Mouse (Mus musculus): ENCODE measurements around the gene Thegl.
A peak's percentile ranks its signal among the peaks of the same experiment; 100 is the strongest.
"Not testable (repeated sequence)": the region's sequence is repeated elsewhere in the genome, so short reads cannot be mapped to it uniquely, and the experiment has no call there.

Thegl gene

DNA sequence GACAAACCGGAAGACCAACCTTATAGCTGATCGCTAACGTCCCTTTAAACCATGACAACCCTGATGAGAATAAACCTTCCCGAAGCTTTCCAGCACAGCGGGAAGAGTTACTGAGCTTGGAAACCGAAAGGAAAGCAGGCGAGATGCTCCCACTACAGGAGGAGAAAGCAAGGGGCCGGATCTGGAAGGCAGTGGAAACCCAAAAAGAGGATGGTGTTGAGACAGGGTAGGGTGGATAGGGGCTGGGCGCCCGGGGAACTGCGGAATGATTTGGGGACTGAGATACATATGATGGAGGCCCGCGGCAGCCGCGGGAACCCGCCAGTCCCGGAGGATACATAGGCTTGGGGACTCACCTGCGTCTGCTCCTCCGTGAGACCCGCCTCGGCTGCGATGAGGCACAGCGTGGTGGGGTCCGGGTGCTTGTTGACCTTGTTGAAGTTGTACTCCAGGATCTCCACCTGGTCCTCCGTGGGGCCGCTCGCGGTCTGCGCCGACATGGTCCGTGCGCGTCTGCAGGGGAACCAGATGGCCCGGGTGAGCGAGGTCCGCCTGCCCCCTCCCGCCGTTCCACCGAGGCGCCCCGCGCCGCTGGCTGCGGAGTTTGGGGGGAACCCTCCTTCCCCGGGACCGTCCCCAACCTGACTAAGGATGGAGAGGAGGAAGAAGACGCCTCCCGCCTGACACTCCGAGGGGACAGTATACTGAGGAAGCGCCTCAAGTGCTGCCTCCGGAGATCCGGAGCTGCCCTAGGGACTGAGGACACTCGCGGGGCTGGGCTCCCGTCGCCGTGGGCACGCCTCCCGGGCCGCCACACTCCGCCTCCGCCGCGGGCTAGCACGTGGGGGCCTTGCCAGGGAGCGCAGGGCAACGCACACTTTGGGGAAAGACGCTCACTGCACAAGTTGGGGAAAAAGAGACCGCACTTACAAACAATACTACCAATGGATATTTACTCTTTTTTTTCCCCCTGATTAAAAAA, 79.0 kb downstream of the Thegl start:
- DNase-seq (ENCODE audit: low spot score), result peak; percentile 29

GRCm38 (mm10) chr5:77096194-77096593, 80.4 kb downstream of the Thegl start:
- not testable (repeated sequence) for DNase-seq (ENCODE audit: low spot score)

DNA sequence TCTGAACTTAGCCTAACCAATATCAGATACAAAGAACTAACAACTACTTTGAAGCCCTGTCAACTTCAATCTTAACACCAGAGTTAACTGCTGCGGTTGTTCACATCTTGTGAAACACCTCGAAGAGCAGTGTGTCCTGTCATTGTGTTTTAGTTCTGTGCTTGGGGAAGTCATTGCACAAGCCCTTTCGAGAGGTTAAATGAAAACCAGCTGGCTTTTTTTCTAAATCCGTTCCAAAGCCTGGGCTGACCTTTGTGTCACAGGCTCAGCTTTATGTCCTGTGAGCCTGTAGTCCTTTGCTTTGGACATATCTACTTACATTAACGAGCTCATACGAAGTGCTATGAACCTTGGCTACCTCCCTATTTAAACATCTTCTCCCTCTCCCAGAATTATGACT, 81.9 kb downstream of the Thegl start:
- DNase-seq (ENCODE audit: low spot score), result no peak

DNA sequence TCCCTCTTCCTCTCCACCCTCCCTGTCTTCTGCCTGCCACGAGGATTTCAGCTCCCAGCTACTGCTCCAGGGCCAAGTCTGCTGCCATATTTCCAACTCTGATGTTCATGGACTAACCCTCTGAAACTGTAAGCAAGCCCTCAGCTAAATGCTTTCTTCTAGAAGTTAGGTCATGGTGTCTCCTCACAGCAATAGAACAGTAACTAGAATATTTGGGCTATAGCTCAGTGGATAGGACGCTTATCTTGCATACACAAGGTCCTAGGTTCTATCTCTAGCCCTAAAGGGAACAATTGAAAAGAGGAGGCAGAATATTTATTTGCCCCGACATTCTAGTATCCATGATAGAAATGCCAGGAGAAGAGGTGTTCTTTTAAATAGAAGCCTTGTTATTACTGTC, 83.1 kb downstream of the Thegl start:
- no peak for DNase-seq (ENCODE audit: low spot score)

- no peak for DNase-seq (ENCODE audit: low spot score)
These were observed 83.6 kb downstream of the Thegl start for GRCm38 (mm10) chr5:77099317-77099996.

GRCm38 (mm10) chr5:77099997-77100380, 84.2 kb downstream of the Thegl start:
- no peak for DNase-seq (ENCODE audit: low spot score)

DNA sequence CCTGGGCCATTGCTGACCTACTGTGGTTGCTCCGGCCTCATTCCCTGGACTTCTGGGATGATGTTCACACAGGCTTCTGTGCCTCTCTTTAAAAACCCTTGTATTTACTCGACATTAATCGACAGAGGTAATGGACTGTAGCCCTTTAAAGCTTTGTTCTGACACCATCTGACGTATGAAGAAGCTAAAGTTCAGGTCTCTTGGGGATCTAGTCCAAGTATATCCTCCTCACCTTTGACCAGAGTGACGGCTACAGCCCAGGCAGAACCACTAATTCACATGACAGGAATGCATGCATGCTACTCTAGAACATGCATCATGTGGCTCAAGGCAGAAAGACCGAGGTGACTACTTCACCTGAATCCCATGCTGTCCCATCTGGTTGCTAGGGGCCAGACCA, 84.9 kb downstream of the Thegl start:
- DNase-seq (ENCODE audit: low spot score), result no peak

DNA sequence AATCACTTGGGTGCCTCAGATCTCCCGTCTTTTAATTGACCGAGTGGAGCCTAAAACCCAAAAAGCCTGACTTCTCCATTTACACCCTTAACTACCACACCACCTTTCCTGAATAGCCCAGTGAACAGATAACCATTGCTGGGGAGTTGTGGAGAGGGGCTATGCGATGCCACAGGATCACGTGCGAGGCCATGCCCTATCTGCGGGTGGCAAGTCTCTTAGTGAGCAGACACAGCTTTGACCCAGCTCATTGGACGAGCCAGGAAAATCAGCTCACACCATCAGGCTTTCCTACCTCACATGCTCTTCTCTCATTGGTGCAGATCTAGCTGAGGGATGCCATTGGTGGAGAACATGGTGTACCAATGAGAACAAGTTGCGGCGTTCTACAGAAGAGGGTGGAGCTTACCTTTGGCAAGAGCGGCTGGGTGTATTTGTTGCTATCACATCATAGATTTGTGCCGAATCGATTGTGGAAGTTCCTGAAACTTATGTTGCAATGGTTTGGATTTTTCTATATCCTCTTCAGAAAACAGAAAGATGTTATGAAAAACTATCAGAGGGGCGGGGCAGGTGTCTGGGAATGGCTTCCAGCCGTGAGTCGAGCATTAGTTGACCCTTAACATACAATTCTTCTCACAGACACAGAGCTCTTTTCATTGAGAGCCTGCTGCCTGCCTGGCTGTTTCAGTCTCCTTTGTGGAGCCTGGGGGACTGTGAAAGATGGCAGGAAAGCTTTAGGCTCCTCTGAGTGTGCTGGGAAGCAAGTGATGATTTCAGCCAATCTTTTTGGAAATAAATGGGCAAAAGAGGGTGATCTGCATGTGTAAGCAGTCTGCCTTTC, 86.9 kb downstream of the Thegl start:
- DNase-seq (ENCODE audit: low spot score), result no peak

DNA sequence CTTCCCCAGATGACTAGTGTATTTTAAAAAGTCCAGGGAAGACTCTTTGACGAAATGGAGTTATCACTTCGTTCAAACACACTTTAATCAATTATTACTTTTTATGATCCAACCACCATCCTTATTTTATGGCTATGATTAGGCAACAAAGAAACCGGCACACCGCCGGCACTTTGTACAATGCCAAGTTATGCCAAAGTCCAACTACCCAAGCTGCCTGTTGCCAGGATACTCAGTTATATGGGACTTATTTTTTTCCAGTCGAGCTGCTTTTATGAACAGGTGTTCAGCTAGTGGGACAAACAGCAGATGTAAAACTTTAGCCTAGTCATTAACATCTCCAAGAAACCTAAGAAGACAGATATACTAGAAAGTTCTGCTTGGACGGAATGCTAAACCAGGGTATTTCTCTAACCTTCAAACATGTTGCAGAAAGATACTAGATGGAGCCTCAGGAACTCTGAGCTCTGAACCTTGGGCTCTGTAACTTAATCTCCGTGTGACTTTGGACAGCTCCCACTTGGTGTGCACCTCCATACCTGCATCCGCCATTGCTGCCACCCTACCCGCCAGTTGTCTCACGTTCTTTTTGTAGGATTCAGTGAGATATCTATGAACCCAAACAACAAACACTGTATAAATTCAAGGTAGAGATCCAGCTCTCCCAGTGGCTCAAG, 91.5 kb downstream of the Thegl start:
- DNase-seq (ENCODE audit: low spot score), result no peak

DNA sequence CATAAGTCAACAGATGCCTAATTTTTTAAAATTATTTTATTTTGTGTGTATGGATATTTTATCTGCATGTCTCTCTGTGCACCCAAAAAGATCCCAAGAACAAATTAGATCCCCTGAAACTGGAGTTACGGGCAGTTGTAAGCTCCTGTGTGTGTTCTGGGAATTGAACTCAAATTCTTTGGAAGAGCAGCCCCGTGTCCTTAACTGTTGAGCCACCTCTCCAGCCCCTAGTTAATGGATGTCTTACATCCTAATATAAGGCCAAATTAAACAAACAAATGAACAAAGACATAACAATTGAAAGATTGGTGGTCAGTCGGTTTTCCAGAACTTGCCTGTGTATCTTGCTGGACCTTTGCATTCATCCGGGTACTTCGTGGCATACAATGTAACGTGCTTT, 93.0 kb downstream of the Thegl start:
- no peak for DNase-seq (ENCODE audit: low spot score)

DNA sequence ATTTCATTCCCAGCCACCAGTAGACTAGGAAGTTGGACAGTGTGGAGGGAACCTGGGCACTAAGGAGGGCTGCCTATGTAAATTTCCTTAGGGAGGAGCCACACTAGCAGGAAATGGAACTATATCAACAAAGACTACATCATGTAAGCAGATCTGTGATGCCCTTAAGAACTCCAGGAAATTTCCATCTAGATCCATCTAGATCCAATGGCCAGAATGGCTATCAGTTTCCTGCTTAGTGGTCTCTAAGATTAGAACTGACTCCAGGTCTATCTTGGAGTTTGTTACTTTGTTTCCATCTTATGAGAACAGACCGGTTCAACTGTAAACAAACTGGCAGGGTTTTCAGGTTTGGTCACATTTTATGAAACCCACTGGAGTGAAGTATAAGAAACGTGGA, 94.0 kb downstream of the Thegl start:
- no peak for DNase-seq (ENCODE audit: low spot score)
